Mouse (Mus musculus): ENCODE data around the gene Gm6268.

Gm6268 gene

DNA sequence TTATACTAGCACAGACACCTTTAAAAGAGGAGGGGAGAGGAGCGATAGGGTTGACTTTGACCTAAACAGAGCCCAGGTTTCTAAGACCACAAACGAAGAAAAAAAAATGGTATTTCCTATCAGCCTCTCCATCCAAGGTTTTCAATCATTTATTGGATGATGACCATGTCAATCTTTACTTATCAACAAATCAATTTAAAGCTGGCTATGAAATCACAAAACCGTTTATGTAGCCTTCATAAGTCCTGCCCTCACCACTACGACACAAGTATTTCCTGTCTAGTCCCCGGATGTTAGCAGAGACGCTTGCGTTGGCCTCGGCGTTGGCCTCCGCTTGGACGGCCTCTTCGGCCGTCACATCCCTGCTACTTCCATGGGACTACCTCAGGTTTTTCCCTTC is at the start of gene Gm6268:
TSS of gene Gm6268 (plus strand) at position 301 of the 400 bp plus-strand sequence.
- DNase-seq (ENCODE audit: low spot score in 2 of 2) = no peak

DNA sequence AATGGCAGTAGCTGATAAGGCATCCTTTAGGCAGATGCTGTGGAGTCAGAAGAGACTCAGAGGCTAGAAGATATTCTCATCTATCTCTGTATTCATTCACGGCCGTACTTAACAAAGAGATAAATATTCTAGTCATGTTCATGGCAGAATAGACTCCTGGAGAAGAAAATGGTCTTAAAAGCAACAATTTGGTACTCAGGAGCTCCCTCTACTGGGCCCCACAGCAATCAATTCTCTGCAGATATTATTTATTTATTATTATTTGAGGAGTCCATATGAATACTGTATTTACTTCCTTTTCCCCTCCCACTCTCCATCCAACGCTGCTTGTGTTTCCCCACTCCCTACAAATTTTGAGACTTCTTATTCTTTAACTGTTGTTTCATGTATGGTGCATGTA is 48.6 kb upstream of the Gm6268 start:
- peak in 1 of 2 experiments; percentile 22 for DNase-seq (ENCODE audit: low spot score in 2 of 2)

DNA sequence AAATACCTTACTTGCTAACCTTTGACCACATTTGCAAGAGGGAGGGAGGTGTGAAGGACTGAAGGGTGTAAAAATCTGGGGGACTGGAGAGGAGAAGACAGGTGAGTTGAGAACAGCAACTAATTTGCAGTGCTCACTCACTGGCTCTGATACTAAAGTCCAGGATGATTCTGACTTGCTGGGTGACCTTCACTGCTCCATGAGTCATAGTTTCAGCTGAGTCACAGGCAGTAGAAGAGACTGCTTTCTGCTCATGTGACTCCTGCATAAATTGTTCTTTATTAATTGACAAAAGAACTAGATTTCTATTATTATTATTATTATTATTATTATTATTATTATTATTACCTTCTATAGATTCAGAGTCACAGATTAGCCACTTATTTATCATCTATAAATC is 15.7 kb upstream of the Gm6268 start:
- no peak for DNase-seq (ENCODE audit: low spot score in 2 of 2)

GRCm38 (mm10) chrX:36389971-36390370 is 11.1 kb upstream of the Gm6268 start:
- peak; percentile 54 to 70 for DNase-seq (ENCODE audit: low spot score in 2 of 2)

- no peak for DNase-seq (ENCODE audit: low spot score in 2 of 2)
Measured at GRCm38 (mm10) chrX:36390503-36390902, 10.6 kb upstream of the Gm6268 start.

DNA sequence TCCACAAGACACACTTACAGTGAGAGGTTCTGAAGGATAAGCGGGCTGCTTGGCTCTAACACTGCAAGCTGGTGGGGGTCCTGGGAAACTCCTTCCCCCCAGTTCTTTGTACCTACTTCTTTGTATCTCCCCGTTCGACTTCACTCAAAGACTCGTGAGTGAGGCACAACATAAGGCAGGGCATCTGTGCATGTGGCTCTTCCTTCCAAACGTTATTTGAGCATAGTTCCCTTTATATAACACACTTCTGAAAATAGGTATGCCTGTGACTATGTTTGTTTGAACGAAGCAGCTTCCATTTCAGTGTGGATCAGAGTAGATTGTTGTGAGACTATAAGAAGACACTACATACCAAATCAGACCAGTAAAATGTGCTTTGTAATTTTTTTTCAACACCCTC is 8.4 kb upstream of the Gm6268 start:
- DNase-seq (ENCODE audit: low spot score in 2 of 2) = peak in 1 of 2 experiments; percentile 38

DNA sequence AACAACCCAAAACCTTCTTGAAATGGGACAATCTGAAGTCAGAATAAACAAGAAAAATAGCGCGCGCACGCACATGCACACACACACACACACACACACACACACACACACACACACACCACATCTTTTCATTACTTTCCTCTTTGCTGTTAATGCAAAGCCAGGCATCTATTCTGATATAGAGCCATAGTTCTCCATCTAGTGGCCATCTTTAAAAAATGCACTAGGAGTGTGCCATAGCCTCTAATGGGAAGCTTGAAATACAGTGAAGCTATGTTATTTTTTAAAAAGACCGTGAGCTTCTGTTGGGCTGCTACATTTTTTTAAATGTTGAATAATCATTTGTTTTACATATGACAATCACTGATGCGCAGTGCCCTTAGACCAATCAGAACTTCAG is 7.8 kb upstream of the Gm6268 start:
- DNase-seq (ENCODE audit: low spot score in 2 of 2) = no peak

- no peak for DNase-seq (ENCODE audit: low spot score in 2 of 2)
Measured at GRCm38 (mm10) chrX:36402316-36402715, 1.2 kb downstream of the Gm6268 start.

DNA sequence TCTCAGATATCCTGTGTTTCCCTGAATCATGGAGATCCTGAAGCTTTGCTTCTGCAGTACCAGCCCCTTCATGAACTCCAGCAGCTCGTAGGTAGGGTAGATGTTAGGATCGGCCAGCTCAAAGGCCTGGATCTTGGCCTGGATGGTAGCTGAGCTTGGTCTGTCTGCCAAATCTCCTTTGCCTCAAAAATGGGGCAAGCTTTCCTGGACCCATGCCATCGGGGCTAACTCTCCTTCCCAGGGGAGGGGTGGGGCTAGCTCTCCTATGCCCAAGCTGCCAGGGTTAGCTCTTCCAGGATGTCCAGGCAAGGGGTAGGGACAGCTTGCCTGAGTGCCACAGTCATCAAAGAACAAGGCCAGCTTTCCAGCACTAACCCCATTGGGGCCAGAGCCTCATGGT is 18.1 kb downstream of the Gm6268 start:
- DNase-seq (ENCODE audit: low spot score in 2 of 2) = peak; percentile 22 to 47

- DNase-seq (ENCODE audit: low spot score in 2 of 2) = peak; percentile 25 to 29
Measured at GRCm38 (mm10) chrX:36434993-36435392, 33.9 kb downstream of the Gm6268 start.

- DNase-seq (ENCODE audit: low spot score in 2 of 2) = no peak
Measured at GRCm38 (mm10) chrX:36437932-36438331, 36.9 kb downstream of the Gm6268 start.
